Mouse (Mus musculus): ENCODE measurements around the gene Zfp444. TPM values are rescaled to one million over a fixed set of nuclear protein-coding genes. Genes with fewer than 3 reads are reported as not detected.

Zfp444 gene
- total RNA-seq (2021), result 10 to 100 TPM; 22.5 to 31.1 TPM
- 50.7 and 61.8 TPM in 2 replicates for polyA plus RNA-seq (2012; rRNA removed)
- long read RNA-seq, transcript Zfp444-201 (4 exons, 2,467 nt), result major isoform, 10 of 28 reads
- long read RNA-seq, transcript Zfp444-203 (5 exons, 1,648 nt), result minor isoform, 8 of 28 reads
- long read RNA-seq, partial matches to known transcripts, result 1 of 28 reads
- long read RNA-seq, other reads (novel, unspliced or antisense), result 9 of 28 reads

GRCm38 (mm10) chr7:6172006-6172649 lies at the start of gene Zfp444:
Zfp444 (plus strand) TSS chr7:6172226.
- peak; percentile 98 for DNase-seq

- DNase-seq, result peak; percentile 80
Measured at GRCm38 (mm10) chr7:6126690-6127448, 45.2 kb upstream of the Zfp444 start.

- DNase-seq, result no peak
Measured at GRCm38 (mm10) chr7:6130346-6130745, 41.7 kb upstream of the Zfp444 start.

- DNase-seq, result no peak
Measured at GRCm38 (mm10) chr7:6132646-6133045, 39.4 kb upstream of the Zfp444 start.

- DNase-seq, result no peak
Measured at GRCm38 (mm10) chr7:6136497-6136896, 35.5 kb upstream of the Zfp444 start.

- no peak for DNase-seq
Measured at GRCm38 (mm10) chr7:6139295-6139694, 32.7 kb upstream of the Zfp444 start.

- DNase-seq, result no peak
Measured at GRCm38 (mm10) chr7:6143991-6144531, 28.0 kb upstream of the Zfp444 start.

- DNase-seq, result no peak
Measured at GRCm38 (mm10) chr7:6145423-6146188, 26.4 kb upstream of the Zfp444 start.

GRCm38 (mm10) chr7:6146194-6146981 lies 25.6 kb upstream of the Zfp444 start:
- peak; percentile 38 for DNase-seq

GRCm38 (mm10) chr7:6146982-6147325 lies 25.1 kb upstream of the Zfp444 start:
- peak; percentile 79 for DNase-seq

- DNase-seq, result peak; percentile 48
Measured at GRCm38 (mm10) chr7:6147688-6148087, 24.3 kb upstream of the Zfp444 start.

GRCm38 (mm10) chr7:6151266-6151665 lies 20.8 kb upstream of the Zfp444 start:
- no peak for DNase-seq

- no peak for DNase-seq
Measured at GRCm38 (mm10) chr7:6152036-6152435, 20.0 kb upstream of the Zfp444 start.

GRCm38 (mm10) chr7:6153131-6153530 lies 18.9 kb upstream of the Zfp444 start:
- peak; percentile 84 for DNase-seq

- peak; percentile 52 for DNase-seq
Measured at GRCm38 (mm10) chr7:6154164-6154563, 17.9 kb upstream of the Zfp444 start.

- peak; percentile 94 for DNase-seq
Measured at GRCm38 (mm10) chr7:6155031-6155872, 16.8 kb upstream of the Zfp444 start.

GRCm38 (mm10) chr7:6155901-6156411 lies 16.1 kb upstream of the Zfp444 start, which contains the start of gene Zfp787:
Zfp787 (minus strand) TSS chr7:6155997.
- DNase-seq, result peak; percentile 98

GRCm38 (mm10) chr7:6156901-6157472 lies 15.0 kb upstream of the Zfp444 start:
- no peak for DNase-seq

GRCm38 (mm10) chr7:6157479-6157878 lies 14.5 kb upstream of the Zfp444 start:
- no peak for DNase-seq

- no peak for DNase-seq
Measured at GRCm38 (mm10) chr7:6159604-6160003, 12.4 kb upstream of the Zfp444 start.

All from adrenal gland, adult 2 months (tissue).